Mouse (Mus musculus): ENCODE data around the gene Dpf1.

Gene Dpf1

DNA sequence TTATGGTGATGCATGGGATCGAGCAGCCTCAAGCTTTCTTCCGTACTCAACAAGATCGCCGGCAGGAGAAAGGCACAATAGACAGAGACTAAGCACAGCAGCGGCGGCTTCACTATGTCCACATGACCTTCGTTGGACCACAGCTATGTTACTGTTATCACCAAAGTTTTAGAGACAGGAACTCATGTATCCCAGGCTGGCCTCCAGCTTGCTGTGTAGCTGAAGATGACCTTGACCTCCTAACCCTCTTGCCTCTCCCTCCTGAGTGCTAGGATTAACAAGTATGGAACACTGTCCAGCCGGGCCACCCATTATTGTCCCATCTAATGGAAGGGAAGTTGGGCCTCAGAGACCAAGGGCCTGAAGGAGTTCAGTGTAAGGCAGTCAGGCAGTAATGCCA lies 37.1 kb downstream of the Dpf1 start:
- DNase-seq (ENCODE audit: low spot score in 2 of 2) = no peak

DNA sequence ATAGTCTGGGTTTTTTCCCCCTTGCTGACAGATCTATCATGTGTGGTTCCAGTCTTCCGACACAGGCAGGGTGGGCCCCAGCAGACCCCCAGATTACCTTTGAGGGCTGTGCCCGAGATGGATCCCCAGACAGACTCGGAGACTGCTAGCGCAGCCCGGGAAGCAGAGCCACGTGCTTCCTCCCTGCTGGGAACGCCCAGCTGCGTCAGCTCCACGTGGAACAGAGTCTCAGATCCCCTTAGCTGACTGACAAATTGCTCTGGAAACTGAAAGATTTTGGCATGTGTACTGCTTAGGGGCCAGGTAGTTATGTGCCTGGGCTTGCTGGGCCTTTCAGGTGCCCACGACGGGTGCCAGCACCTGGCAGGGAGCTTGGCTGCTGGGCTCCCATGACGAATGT lies 38.0 kb downstream of the Dpf1 start:
- DNase-seq (ENCODE audit: low spot score in 2 of 2) = no peak

DNA sequence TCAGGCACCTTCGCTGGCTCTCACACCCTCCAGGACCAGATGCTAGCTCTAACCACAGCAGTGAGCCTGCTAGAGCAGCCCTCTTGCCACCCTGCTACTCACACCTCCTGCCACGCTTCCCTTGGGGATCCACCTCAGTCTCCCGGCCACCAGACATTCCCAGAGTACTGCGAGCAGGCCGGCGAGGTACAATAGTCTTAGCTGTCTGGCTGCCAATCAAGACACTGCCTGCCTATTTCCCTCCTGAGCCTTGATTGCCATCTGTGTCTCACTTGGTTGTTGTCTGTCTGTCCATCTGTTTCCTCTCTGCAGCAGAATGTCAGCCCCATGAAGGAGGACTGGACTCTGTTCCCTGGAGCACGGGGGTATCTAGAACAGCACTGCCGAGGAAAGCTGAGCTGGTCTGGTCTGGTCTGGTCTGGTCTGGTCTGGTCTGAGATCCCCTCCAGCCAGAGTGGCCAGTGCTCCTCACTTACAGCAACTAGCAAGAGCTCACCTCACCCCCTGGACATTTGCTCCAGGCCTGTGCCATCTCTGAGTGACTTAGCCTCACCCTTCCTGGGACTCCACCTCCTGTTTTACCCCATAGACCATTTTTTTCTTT lies 38.8 kb downstream of the Dpf1 start:
- no peak for DNase-seq (ENCODE audit: low spot score in 2 of 2)

DNA sequence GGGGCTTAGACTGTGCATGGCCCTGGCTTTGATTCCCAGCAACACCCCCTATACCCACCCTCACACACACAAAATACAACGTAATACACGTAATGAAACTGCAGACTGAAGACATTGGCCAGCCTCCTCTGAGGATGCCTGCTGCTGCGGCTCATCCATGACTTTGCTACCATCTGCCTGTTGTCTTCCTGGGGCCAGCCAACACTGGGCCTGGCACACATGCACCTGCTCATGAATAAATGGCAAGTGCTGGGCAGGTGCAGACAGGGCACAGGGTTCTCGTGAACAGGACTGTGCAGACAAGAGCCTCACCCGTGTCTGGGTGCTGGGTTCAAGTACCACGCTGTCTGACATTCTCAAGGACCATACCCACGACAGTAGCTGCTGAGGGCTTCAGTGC lies 40.0 kb downstream of the Dpf1 start:
- DNase-seq (ENCODE audit: low spot score in 2 of 2) = no peak

DNA sequence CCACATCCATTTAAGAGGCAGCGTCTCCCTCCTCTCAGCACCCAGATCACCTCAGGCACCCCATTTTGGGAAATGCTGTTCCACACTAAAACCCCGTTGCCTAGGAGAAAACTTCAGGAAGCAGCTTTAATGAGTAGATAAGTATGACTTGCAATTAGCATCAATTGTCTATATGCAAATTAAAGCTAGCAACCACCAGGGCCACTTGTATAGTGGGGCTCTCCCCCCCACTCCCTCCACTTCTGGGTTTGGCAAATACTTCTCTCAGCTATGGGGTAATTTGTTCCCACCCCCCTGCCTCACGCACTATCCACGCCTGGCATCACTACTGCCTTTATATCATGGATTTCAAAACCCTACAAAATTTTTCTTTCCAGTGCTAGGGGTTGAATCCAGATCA lies 41.8 kb downstream of the Dpf1 start:
- no peak for DNase-seq (ENCODE audit: low spot score in 2 of 2)

DNA sequence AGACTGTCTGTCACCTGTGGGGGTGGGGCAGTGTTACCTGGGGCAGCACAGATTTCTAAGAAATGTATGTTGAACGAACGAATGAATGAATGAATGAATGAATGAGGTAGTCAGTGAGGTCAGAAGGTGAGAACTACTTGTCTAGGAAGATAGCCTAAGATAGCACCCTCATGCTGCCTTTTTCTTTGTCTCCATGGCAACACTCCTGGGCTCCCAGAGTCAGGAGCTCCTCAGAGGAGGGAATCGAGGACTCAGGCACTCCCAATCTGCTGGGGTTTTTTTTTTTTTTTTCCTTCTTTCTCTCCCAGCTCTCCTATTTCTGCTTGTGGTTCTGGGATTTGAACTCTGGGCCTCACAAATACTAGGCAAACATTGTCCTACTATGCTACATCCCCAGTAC lies 42.5 kb downstream of the Dpf1 start:
- no peak for DNase-seq (ENCODE audit: low spot score in 2 of 2)

DNA sequence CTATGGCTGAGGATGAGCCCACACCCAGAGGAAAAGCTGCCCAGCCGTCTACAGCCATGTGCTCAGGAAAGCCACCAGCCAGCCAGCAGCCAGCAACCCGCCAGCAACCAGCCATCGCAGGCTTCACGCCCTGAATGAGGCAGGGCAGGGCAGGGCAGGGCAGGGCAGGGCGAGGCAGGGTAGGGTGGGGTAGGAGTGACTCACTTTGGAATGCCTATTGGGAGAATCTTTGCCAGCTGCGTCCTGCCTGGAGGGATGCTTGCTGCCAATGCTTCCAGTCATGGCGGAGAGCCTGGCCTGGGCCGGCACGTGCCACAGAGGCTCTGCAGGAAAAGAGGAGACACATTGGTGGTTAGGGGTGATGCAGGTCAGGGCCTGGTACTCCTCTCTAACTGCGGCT lies 46.7 kb downstream of the Dpf1 start:
- DNase-seq (ENCODE audit: low spot score in 2 of 2) = no peak

DNA sequence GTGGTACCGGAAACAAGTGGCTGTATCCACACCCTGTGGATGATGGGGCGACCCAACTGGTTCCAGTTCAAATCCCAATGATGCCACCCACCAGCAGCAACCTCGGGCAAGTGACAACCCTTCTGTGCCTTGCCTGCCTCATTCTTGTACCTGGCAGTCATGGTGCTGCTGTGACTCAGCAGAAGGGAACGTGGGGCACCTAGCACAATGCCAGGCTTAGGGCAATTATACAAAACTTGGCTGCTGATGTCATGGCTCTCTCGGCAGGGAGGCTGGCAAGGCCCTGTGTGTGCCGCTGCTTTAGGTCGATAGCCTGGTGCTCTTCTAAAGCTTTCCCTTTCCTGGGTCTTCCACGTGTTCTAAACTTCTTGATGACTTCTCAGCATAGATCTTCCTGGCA lies 48.5 kb downstream of the Dpf1 start:
- no peak for DNase-seq (ENCODE audit: low spot score in 2 of 2)

DNA sequence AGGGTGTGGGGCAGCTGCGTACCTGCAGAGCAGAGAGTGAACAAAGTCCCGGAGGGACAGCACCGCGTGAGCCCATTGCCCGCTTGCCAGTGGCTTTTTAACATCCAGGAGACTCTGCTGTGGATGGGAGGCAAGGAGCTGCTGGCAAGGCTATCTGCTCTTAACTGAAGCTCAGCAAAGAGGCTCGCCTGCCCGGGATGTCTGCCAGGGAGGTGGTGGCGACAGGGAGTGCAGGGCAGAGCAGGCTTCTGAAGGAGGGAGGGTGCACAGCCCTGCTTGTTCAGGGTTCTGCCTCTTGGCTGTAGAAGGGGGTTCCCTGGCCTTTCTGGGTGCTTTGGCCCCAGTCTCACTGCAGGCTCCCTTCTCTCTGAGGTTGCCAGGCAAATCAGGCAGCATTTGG lies 50.4 kb downstream of the Dpf1 start:
- no peak for DNase-seq (ENCODE audit: low spot score in 2 of 2)

DNA sequence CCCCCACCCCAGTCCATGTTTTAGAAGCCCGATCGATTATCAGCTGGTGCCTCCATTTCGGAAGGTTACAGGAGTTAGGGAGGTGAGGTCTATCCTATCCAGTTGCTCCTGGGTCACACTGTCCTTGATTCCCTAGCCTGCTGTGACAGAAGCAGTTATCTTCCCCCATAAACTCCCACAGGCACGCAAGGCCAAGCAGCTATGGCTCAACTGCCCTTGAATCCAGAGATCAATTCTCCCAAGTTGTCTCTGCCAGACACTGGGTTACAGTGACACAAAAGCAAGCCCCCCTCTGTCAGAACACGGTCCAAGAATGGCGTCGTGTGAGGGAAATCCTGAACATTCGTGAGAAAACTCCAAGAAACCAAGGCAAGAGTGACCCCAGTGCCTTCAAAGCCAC lies 51.7 kb downstream of the Dpf1 start:
- no peak for DNase-seq (ENCODE audit: low spot score in 2 of 2)

DNA sequence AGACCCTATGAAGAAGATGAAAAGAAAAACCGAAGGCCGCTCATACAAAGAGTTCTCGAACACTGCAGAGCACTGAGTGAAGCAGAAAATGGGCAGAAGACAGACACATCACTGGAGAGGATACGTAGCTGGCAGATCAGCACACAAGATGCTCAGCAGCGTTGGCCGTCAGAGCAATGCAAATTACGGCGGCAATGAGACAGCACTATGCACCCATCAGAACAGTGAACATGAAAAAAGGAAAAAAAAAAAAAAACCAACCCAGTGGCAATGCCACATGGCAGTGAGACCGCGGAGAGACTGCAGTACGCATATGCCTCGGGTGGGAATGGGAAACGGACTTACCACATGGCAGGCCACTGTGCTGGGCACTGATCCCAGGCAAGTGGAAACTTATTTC lies 57.7 kb downstream of the Dpf1 start:
- DNase-seq (ENCODE audit: low spot score in 2 of 2) = no peak

DNA sequence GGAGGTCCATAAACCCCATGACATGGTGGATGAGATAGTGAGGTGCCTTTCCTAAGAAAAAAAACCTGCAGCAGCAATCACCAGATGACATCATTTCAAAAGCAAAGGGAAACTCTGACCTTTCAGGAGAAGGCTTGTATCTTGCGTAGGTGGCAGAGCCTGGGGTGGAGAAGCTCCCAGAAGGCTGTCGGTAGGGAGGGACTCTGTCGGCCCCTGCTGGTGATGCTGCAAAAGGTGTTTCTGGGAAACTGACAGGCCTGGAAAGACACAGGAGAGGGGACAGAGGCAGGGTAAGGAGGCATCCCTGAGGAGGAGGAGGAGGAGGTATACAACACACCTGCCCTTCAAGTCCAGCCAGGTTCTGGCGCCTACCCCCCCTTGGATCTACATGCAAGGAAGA lies 60.3 kb downstream of the Dpf1 start:
- DNase-seq (ENCODE audit: low spot score in 2 of 2) = no peak

DNA sequence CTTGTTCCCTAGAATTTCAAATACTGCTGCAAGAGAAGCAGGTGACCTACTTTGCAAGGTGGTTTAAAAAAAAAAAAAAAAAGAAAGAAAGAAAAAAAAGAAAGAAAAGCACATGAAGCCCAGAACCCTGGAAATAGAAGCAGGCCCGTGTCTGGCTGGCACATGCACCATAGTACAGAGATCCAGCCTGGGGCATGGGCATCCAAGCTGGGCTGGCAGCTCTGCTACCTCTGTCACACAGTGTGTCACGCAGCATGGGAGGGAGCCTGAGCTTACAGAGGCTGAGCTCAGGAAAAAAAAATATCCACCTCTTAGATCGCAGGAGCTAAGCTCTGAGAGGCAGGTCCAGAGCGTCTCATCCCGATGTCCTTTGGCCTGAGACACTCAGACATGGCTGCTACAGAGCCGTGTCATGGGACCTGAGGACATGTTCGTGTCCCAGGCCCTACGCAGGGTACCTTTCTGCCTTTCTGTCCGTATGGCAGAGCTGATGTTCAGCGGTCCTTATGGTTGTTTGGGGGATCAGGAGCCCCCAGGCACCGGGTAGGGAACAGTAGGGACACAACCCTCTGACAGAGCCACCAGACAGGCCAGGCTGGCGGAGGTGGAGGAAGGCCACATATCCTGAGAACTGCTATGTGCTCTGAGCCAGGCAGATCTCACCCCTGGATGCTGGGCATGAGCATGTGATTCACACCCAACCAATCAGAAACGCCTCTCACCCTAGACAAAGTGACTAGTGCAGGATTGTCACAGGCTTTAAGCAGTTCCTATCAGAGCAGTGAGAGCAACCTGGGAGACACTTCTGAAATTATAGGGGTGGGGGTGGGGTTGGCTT lies 63.6 kb downstream of the Dpf1 start:
- DNase-seq (ENCODE audit: low spot score in 2 of 2) = no peak
